Mouse (Mus musculus): ENCODE measurements around the gene Dazap1. TPM values are rescaled to one million over a fixed set of nuclear protein-coding genes. Genes with fewer than 3 reads are reported as not detected.

The Dazap1 gene
- total and polyA plus RNA-seq, 3 experiments = 159 to 236 TPM; not detected in 1

DNA sequence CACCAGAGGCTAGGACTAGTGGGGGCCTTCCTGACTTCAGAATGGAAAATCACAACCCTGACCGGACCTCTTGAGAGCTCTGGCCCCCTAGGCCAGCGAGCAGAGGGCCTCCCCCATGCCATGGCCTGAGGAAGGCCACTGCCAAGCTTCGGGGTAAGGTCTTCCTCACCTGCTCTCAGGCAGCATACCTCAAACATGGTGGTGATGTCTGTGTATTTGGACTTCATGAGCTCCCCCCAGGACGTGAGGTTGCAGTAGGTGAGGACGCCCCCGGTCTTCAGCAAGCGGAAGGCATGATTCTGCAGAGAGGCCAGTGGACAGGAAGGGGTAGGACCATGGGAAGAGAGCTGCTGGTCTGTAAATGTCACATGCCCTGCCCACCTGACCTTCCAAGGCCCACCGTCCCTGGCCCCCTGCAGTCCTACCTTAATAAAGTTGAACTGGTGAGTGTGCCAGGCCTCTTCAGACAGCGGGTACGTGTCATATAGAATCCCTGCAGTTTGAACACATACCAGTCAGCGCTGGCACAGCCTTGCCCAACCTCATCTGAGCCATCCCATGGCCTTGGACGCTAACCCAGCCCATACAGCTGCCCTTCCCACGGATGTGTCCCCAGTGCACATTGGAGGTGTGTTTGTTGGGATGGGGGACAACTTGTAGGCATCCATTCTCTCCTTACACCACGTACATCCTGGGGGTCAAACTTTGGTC lies 2.4 kb upstream of the Dazap1 start:
- no peak overlapping the region for H3K9ac ChIP-seq (ENCODE audit: control insufficient read depth, low read depth, low read length, poor library complexity, severe bottlenecking)
- H3K9me3 ChIP-seq (replicated peaks; ENCODE audit: insufficient read depth, low read length) = no peaks in the 10 kb centered on the region
- H3K79me2 ChIP-seq (ENCODE audit: control insufficient read depth, insufficient read depth, low read length, poor library complexity) = no peaks in the 10 kb centered on the region; the same call in 1 of the 2 replicates
- TF ChIP-seq ZKSCAN1 (IDR thresholded peaks at IDR 0.05; ENCODE audit: low read depth, low read length) (no peak), ZNF384 (IDR thresholded peaks at IDR 0.05; ENCODE audit: low read depth, low read length) (no peak), MEF2A (IDR thresholded peaks at IDR 0.05; ENCODE audit: extremely low read depth, insufficient replicate concordance, low read depth, low read length, poor library complexity, severe bottlenecking) (no peak), ZC3H11A (IDR thresholded peaks at IDR 0.05; ENCODE audit: low read depth, low read length) (no peak), POLR2AphosphoS5 (IDR thresholded peaks at IDR 0.05; ENCODE audit: borderline replicate concordance, low read depth, low read length) (no peak), KAT2A (conservative IDR thresholded peaks at IDR 0.05; ENCODE audit: low read depth, low read length) (no peak), GATA1 (IDR thresholded peaks at IDR 0.05; ENCODE audit: low read depth, low read length) (no peak), TBP (IDR thresholded peaks at IDR 0.05; ENCODE audit: low read depth, low read length) (no peak)
- no peak for DNase-seq (ENCODE audit: low read depth, low spot score)
- H3K4me1 ChIP-seq (ENCODE audit: control insufficient read depth in 1 of 2, insufficient read depth in 2 of 2, low read length in 2 of 2) = peaks cover 0 to 11% of the 10 kb centered on the region in 2 experiments; a peak in 2 of 4 replicates
- no peak overlapping the region for H3K4me3 ChIP-seq (ENCODE audit: control insufficient read depth in 1 of 2, insufficient read depth in 1 of 2, low read depth in 2 of 2, low read length in 2 of 2)
- H3K27me3 ChIP-seq (ENCODE audit: control insufficient read depth in 1 of 2, insufficient read depth in 2 of 2, low read length in 2 of 2) = no peaks in the 10 kb centered on the region
- no peaks in the 10 kb centered on the region; a peak in 1 of 4 replicates for H3K36me3 ChIP-seq (ENCODE audit: control insufficient read depth in 1 of 2, insufficient read depth in 2 of 2, low read length in 2 of 2)
- no peak overlapping the region for H3K27ac ChIP-seq (ENCODE audit: control insufficient read depth, low read depth, low read length)

DNA sequence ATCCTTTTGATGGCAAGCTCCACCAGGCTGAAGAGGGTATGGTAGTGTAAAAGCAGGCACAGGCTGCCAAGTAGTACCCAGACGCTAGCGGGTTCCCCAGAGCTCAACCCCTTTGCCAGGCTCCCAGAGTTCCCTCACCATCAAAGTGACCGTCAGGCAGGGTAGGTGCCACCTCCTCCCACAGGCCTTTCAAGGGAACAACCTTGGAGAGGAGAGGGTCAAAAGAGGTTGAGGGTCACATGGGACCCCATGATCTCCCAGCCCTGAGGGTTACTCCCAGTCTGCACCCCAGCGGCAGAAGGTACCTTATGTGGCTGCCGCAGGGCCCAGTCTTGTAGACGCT lies 1.9 kb upstream of the Dazap1 start:
- Histone ChIP-seq H3K79me2 (ENCODE audit: control insufficient read depth, insufficient read depth, low read length, poor library complexity) (no peaks in the 10 kb centered on the region; the same call in 1 of the 2 replicates), H3K9me3 (replicated peaks; ENCODE audit: insufficient read depth, low read length) (no peaks in the 10 kb centered on the region), H3K36me3 (ENCODE audit: control insufficient read depth in 1 of 2, insufficient read depth in 2 of 2, low read length in 2 of 2) (peaks cover 0 to 3% of the 10 kb centered on the region in 2 experiments; a peak in 2 of 4 replicates), H3K27me3 (ENCODE audit: control insufficient read depth in 1 of 2, insufficient read depth in 2 of 2, low read length in 2 of 2) (no peaks in the 10 kb centered on the region), H3K4me3 (ENCODE audit: control insufficient read depth in 1 of 2, insufficient read depth in 1 of 2, low read depth in 2 of 2, low read length in 2 of 2) (no peak overlapping the region), H3K9ac (ENCODE audit: control insufficient read depth, low read depth, low read length, poor library complexity, severe bottlenecking) (no peak overlapping the region), H3K4me1 (ENCODE audit: control insufficient read depth in 1 of 2, insufficient read depth in 2 of 2, low read length in 2 of 2) (peaks cover 3 to 13% of the 10 kb centered on the region in 2 experiments; a peak in 3 of 4 replicates), H3K27ac (ENCODE audit: control insufficient read depth, low read depth, low read length) (no peak overlapping the region)
- no peak for DNase-seq (ENCODE audit: low read depth, low spot score)
- TF ChIP-seq ETS1 (IDR thresholded peaks at IDR 0.05; ENCODE audit: low read depth, low read length) (no peak), TCF12 (IDR thresholded peaks at IDR 0.05; ENCODE audit: low read depth, low read length) (no peak), ZNF384 (IDR thresholded peaks at IDR 0.05; ENCODE audit: low read depth, low read length) (no peak), RAD21 (IDR thresholded peaks at IDR 0.05; ENCODE audit: low read depth, low read length) (no peak)

All from MEL (cell line).